Mouse (Mus musculus): Measurements from ENCODE around the gene Rasgef1a.

DNA sequence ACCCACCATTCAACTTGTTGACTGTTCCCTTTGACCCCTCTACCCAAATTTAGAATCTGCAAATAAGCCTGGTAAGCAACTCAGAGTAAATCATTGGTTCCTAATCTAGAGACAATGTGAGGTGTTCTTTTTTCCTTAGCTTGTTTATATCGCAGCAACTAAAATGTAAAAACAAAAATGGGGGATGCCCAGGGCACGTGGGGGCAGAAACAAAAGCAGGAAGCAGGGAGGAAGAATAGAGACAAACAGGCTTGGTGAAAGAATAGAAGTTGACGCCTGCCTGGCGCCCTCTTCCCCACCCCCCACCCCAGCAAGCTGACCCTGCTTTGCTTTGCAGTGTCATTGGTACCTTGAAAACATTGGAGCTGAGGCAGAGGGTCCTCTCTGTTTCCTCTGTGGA lies 33.9 kb downstream of the Rasgef1a start:
- TF ChIP-seq CTCF (IDR thresholded peaks at IDR 0.05; ENCODE audit: low read depth) (no peak), EP300 (optimal IDR thresholded peaks at IDR 0.05) (no peak)
